Mouse (Mus musculus): ENCODE results near the gene Ssrp1.

Gene Ssrp1

DNA sequence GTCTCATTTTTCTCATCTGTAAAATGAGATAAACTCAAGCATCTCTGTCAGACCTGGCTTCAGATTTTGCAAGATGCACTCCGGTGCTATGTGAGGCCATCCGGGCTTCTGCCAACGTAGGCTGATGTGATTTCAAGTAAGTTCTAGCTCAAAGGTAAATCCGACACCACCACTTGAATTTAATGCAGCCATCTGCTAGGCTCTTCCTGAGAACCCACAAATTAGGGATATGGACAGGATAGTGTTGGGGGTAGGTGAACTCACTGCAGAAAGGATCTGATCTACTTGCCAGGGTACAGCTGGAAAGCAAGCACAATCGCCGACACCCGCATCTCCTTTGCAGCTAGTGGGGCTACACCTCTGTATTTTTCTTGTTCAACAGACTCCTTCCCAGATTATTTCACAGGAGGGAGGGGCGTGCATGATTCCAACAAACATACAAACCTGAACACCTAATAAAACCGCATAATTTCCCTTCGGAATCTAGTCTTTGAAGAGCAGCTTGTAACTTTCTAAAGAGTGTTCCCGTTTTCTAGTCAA lies 457 bp upstream of the Ssrp1 start:
- DNase-seq (ENCODE audit: low spot score in 2 of 2): no peak

GRCm38 (mm10) chr2:85038336-85038735 lies 1.3 kb downstream of the Ssrp1 start:
- DNase-seq (ENCODE audit: low spot score in 2 of 2): no peak

GRCm38 (mm10) chr2:85043623-85044022 lies 6.6 kb downstream of the Ssrp1 start:
- no peak for DNase-seq (ENCODE audit: low spot score in 2 of 2)

GRCm38 (mm10) chr2:85046222-85046621 lies 9.2 kb downstream of the Ssrp1 start:
- DNase-seq (ENCODE audit: low spot score in 2 of 2): no peak

- no peak for DNase-seq (ENCODE audit: low spot score in 2 of 2)
Observed at GRCm38 (mm10) chr2:85047081-85047480, 10.0 kb downstream of the Ssrp1 start.

DNA sequence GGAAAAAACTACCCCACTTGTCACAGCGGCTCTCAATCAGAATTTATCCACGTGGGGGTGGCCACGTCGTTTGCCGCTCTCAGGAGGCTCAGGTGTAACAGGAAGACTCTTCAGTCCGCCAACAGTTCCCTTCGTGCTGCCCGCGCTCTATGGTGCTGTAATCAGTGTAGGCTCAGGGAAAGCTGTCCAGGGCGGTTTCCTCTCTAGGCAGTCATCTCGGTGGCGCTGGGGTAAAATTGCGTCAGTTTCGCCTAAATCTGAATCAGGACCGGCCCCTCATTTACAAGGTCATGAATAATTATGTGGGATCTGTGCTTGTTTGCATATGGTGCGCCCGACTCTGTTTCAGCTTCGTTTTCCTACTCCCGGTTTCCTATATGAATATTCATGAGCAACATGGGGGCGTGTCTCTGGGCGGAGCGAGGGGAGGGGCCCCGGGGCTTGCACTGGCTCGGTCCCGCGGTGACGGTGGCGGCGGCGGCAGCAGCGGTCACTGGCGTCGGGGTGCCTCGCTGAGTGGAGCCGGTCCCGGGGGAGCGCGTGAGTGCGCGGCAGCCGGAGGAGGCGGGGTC lies 10.6 kb downstream of the Ssrp1 start, which contains the start of gene Tnks1bp1:
Tnks1bp1 (plus strand) TSS at position 427 of the 572 bp plus-strand sequence.
- peak; percentile 87 to 97 for DNase-seq (ENCODE audit: low spot score in 2 of 2)

DNA sequence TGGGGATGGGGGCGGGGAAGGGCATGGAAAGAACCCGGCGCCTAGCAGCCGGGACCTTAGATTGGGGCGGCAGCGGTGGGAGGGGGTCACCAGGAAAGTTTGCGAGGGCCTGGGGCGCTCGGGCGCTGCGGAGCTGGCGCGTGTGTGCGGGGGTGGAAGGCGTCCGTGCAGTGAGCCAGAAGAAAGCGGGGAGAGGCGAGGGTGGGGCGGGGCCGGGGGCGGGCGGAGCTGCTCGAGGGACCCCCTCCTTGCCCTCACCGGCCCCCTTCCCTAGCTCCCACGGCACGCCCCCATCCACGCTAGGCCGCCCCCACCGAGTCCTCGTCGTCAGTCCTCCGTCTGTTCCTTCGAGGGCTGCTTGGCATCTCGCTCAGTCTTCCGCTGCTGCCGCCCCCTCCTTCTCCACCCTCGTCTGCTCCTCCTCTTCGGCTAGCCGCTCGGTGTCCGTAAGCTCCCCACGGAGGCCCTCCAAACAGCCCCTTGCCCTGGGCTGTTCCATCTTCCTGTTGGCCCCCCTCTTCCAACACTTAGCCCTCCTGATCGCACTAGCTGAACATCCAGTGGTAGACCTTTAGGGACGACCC lies 11.2 kb downstream of the Ssrp1 start:
- DNase-seq (ENCODE audit: low spot score in 2 of 2): peak in 1 of 2 experiments; percentile 70

DNA sequence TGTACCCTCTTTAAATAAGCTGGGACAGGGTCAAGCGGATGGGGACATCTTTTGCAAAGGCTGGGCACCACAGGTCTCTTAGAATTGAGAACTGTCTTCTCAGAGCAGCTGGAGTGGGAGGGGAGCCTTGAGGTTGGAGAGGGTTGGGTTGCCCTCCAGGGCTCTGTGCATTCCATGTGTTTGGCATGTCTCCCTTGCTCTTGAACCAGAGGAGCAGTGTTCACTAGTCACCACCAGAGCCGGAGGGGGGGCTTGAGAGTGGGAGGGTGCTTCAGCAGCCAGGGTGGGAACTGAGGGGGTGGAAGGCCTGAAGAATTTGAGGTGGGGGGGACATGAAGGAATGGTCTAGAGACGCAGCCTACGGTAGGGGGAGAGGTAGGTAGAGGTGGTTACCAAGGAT lies 12.2 kb downstream of the Ssrp1 start:
- no peak for DNase-seq (ENCODE audit: low spot score in 2 of 2)

DNA sequence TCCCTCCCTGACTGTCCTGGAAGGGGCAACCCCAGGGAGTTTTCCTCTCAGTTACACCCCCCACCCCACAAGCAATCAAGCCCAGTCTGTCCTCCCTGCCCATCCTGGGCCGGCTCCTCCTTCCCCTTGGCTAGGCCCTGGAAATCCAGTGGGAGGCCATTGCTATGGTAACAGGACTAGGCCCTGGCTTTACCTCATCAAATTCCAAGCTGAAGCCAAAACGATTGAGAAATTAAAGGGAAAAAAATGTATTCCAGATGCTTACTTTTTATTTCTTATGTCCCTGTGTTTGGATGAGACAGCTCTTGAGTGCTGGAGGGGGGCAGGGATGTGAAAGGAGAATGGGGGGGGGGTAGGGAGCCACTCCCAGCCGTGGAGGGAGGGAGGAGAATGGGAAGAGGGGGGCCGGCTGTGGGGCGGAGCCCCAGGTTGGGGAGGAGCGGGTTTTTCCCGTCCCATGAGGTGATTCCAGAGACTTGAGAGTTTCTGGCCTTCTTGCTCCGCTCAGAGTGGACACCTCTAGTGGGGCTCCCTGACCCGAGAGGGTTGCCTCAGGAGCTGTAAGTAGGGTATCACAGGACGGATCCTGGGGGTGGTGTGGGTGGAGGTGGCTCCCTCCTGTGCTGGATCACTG lies 13.1 kb downstream of the Ssrp1 start:
- DNase-seq (ENCODE audit: low spot score in 2 of 2): peak in 1 of 2 experiments; percentile 61

GRCm38 (mm10) chr2:85050746-85051145 lies 13.7 kb downstream of the Ssrp1 start:
- no peak for DNase-seq (ENCODE audit: low spot score in 2 of 2)

- DNase-seq (ENCODE audit: low spot score in 2 of 2): no peak
Observed at GRCm38 (mm10) chr2:85053192-85053816, 16.3 kb downstream of the Ssrp1 start.

DNA sequence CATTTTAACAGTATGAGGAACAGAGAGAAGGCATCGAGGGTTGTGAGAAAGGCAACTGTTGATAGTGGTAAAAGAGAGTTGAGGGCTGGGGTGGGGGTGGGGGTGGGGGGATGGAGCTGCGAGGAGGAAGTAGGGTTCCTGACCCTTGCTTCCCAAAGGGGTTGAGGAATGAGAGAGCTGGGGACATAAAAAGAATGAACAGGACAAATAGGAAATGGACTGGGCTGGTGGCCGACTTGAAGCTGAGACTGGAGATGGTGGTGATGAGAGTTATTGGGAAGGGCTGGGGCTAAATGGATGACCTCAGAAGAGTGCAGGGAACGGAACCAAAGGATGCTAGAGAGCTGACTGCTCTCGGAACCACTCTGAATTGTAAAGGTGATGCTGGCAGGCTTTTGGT lies 19.7 kb downstream of the Ssrp1 start:
- no peak for DNase-seq (ENCODE audit: low spot score in 2 of 2)

- DNase-seq (ENCODE audit: low spot score in 2 of 2): no peak
Observed at GRCm38 (mm10) chr2:85059677-85060076, 22.6 kb downstream of the Ssrp1 start.

DNA sequence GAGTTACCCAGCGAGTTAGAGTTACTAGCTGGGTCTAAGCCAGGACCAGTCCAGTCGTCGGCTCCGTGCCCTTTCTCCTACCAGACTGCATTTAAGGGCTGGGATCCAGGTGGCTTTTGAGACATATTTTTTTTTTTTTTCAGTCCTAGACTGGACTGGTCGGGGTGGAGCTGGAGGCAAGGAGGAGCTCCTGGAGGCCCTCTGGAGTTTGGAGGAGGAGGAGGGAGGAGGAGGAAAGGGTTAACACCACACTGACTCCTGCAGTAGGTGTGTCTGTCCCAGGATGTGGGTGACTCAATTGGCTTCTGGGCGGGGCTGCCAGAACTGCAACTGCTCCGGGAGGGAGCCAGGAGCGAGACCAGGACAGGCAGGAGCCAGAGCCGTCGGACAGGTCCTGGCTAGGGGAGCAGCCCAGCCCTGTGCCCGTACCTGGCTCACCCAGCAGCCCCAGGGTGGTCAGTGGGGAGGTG lies 23.6 kb downstream of the Ssrp1 start:
- no peak for DNase-seq (ENCODE audit: low spot score in 2 of 2)

GRCm38 (mm10) chr2:85061107-85061541 lies 24.1 kb downstream of the Ssrp1 start:
- no peak for DNase-seq (ENCODE audit: low spot score in 2 of 2)

DNA sequence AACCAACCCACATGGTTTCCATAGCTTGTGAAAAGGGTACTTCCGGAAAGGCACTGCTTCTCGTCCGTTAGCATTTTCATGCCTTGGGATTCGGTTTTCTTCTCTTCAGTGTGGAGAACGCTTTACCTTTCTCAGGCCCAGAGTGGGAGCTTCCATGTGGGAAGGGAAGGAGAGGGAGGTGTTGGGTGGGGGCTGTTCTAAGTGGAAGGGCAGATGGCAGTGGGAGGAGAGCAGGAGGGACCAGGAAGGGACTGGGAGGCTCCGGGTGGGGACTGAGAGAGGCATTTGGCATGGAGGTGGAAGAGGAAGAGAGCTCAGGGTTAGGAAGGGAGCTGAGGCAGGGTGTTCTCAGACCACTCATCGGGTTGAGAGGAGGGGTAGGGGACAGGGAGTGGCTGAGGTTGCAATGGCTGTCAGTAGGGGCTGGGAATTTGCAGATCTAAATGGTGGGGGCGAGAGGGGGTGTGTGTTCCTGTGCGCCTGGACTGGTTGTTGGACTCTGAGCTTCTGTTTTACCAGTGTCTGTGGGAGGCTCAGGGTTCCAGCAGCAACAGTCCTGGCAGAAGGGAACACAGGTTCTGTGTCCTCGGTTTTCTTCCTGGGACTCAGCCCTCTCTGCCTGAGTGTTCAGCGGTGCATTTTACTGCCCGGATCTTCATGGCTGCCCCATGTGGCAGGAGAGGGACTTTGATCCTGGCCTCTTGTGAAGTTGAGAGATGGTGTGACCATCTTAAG lies 28.3 kb downstream of the Ssrp1 start:
- DNase-seq (ENCODE audit: low spot score in 2 of 2): peak in 1 of 2 experiments; percentile 68

- no peak for DNase-seq (ENCODE audit: low spot score in 2 of 2)
Observed at GRCm38 (mm10) chr2:85066937-85067336, 29.9 kb downstream of the Ssrp1 start.

DNA sequence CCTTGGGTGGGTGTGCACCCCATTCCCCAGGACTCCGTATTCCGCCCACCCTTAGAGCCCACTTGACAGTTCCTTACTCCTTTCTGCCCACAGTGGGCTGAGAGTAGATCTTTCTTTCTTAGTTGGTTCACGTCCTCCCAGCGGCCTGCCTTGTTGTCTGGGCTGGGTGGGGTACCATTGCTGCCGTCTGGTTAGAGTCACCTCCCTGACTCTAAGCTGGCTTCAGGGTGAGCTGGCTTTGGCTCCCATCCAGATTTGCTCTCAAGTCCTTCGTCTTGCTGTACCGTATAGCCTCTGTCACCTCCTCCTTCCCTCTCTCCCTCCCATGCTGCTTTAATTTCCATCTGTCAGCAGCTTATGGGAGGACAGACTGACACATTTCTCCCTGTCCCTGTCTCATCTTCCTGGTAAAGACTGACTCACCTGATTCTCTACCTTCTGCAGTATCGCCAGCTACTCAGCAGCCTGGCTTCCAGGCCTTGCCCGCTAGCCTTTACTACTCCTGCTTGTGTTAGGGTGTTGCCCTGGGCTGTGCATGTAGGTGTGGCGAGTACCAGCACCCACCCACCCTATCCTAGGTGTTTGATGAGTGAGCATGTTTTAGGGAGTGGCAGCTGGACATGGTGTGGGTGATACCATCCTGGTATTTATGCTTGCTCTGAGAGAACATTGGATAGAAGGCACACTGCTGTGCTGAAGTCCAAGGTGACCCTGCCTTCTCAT lies 31.0 kb downstream of the Ssrp1 start:
- DNase-seq (ENCODE audit: low spot score in 2 of 2): no peak

GRCm38 (mm10) chr2:85068626-85069025 lies 31.6 kb downstream of the Ssrp1 start:
- DNase-seq (ENCODE audit: low spot score in 2 of 2): no peak

DNA sequence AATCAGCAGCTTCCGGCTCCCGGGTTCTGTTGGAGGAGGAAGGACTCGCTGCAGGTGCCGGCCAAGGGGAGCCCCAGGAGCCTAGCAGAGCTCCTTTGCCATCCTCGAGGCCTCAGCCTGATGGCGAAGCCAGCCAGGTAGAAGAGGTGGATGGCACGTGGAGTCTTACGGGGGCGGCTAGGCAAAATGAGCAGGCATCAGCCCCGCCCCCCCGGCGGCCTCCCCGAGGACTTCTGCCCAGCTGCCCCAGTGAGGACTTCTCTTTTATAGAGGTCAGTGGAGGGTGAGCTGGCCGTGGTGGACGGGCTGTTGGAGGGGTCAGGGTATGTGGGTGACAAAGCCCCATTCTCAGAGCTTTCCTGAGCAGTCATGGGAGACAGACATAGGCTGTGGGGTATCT lies 33.1 kb downstream of the Ssrp1 start:
- no peak for DNase-seq (ENCODE audit: low spot score in 2 of 2)

DNA sequence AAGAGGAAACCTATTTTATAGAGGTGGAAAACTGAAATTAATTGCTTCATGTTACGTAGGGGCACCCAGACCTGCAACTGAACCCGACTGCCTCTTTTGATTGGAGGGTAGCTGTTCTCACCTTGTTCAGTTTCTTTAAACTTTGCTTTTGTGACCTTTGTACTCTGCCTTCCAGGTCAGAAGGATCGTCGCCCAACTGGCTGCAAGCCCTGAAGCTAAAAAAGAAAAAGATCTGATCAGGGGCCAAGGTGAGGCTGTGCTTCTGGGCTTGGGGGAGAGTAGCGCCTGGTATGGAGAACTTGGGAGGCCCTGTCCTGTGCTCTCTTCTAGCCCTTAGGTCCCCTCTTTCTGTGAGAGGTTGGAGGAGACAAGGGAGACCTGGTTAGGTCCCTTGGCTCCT lies 34.9 kb downstream of the Ssrp1 start:
- DNase-seq (ENCODE audit: low spot score in 2 of 2): no peak

Data from left cerebral cortex, adult 9 months (tissue).